Mouse (Mus musculus) kidney, adult 8-10 months (tissue): ENCODE results near the gene AU021092.
A peak's percentile ranks its signal among the peaks of the same experiment; 100 is the strongest.

Source experiments
- DNase-seq, 2 experiments: peaks; one replicate each; pipeline ENCODE4 v3.0.0; 2022

Gene AU021092

GRCm38 (mm10) chr16:5212150-5212549 lies 9.9 kb downstream of the AU021092 start:
- no peak for DNase-seq

- no peak for DNase-seq
Observed at GRCm38 (mm10) chr16:5210365-5210764, 11.7 kb downstream of the AU021092 start.

- no peak for DNase-seq
Observed at GRCm38 (mm10) chr16:5206051-5206450, 16.0 kb downstream of the AU021092 start.

GRCm38 (mm10) chr16:5205431-5205970 lies 16.6 kb downstream of the AU021092 start:
- DNase-seq = no peak

- peak; percentile 71 to 80 for DNase-seq
Observed at GRCm38 (mm10) chr16:5203668-5204433, 18.2 kb downstream of the AU021092 start, which contains the start of gene Nagpa. Nagpa (minus strand) TSS chr16:5204012.

GRCm38 (mm10) chr16:5203200-5203599 lies 18.9 kb downstream of the AU021092 start:
- peak; percentile 6 to 24 for DNase-seq

- DNase-seq = peak; percentile 31 to 64
Observed at GRCm38 (mm10) chr16:5202681-5203080, 19.4 kb downstream of the AU021092 start.

GRCm38 (mm10) chr16:5195080-5195479 lies 27.0 kb downstream of the AU021092 start:
- peak; percentile 53 to 65 for DNase-seq

GRCm38 (mm10) chr16:5186234-5186633 lies 35.9 kb downstream of the AU021092 start:
- DNase-seq = no peak

- DNase-seq = peak in 1 of 2 experiments; percentile 24
Observed at GRCm38 (mm10) chr16:5185691-5186090, 36.4 kb downstream of the AU021092 start.

- no peak for DNase-seq
Observed at GRCm38 (mm10) chr16:5184956-5185355, 37.1 kb downstream of the AU021092 start.

- DNase-seq = no peak
Observed at GRCm38 (mm10) chr16:5184101-5184500, 38.0 kb downstream of the AU021092 start.

- DNase-seq = no peak
Observed at GRCm38 (mm10) chr16:5183310-5183975, 38.7 kb downstream of the AU021092 start.

GRCm38 (mm10) chr16:5172636-5173035 lies 49.5 kb downstream of the AU021092 start:
- DNase-seq = no peak

GRCm38 (mm10) chr16:5168829-5169228 lies 53.3 kb downstream of the AU021092 start:
- DNase-seq = no peak

GRCm38 (mm10) chr16:5168038-5168437 lies 54.1 kb downstream of the AU021092 start:
- DNase-seq = no peak

GRCm38 (mm10) chr16:5164327-5164726 lies 57.8 kb downstream of the AU021092 start:
- no peak for DNase-seq
